Mouse (Mus musculus) stomach, embryonic 15.5 days (tissue): ENCODE data around the gene Arhgap24. TPM values are rescaled to one million over a fixed set of nuclear protein-coding genes. Genes with fewer than 3 reads are reported as not detected.

Source experiments
- ATAC-seq: fragments of 200-750 bp; cut with Nextera tagmentation; 2 replicates; pipeline ENCODE4 v1.8.0; 2017; ENCODE audit warnings: low read depth, moderate number of reproducible peaks, moderate TSS enrichment; ENCODE audit not compliant: insufficient read depth, low FRiP score
- H3K27ac ChIP-seq: fragments of 300-500 bp; sonication (generic); 2 replicates; pipeline ENCODE4 v1.5.1; 2015; ENCODE audit warnings: mild to moderate bottlenecking, inconsistent platforms
- H3K27me3 ChIP-seq: fragments of 300-500 bp; sonication (generic); replicated peaks from 2 replicates; pipeline ENCODE4 v1.6.1; 2015; ENCODE audit warnings: inconsistent platforms
- H3K36me3 ChIP-seq: fragments of 300-500 bp; sonication (generic); 2 replicates; pipeline ENCODE4 v1.6.1; 2015; ENCODE audit warnings: inconsistent platforms
- H3K4me1 ChIP-seq: fragments of 300-500 bp; sonication (generic); 2 replicates; pipeline ENCODE4 v1.6.1; 2015; ENCODE audit warnings: inconsistent platforms
- H3K4me2 ChIP-seq: fragments of 300-500 bp; sonication (generic); 2 replicates; pipeline ENCODE4 v1.6.1; 2015; ENCODE audit warnings: mild to moderate bottlenecking, inconsistent platforms
- H3K4me3 ChIP-seq: fragments of 300-500 bp; sonication (generic); replicated peaks from 2 replicates; pipeline ENCODE4 v1.5.1; 2015; ENCODE audit warnings: inconsistent platforms
- H3K9ac ChIP-seq: fragments of 300-500 bp; sonication (generic); 2 replicates; pipeline ENCODE4 v1.6.1; 2015; ENCODE audit warnings: inconsistent platforms
- H3K9me3 ChIP-seq: fragments of 300-500 bp; sonication (generic); 2 replicates; pipeline ENCODE4 v1.6.1; 2016; ENCODE audit warnings: inconsistent platforms
- WGBS: fragments of 180-500 bp; shearing (Covaris S2); methylation state at CpG from one replicate; pipeline ENCODE4 v1.1.7; 2015; 5-methylcytosine and 5-hydroxymethylcytosine counted together
- polyA plus RNA-seq: library from polyadenylated mRNA; unstranded; fragments of >200 nt; fragmentation: Nextera tagmentation; extraction: Ambion mirVana; gene quantifications from 2 replicates; pipeline ENCODE4 v1.2.1, GENCODE M21; 2015

The Arhgap24 gene
- polyA plus RNA-seq, 1 experiment from 2014 or later = 22.9 TPM

DNA sequence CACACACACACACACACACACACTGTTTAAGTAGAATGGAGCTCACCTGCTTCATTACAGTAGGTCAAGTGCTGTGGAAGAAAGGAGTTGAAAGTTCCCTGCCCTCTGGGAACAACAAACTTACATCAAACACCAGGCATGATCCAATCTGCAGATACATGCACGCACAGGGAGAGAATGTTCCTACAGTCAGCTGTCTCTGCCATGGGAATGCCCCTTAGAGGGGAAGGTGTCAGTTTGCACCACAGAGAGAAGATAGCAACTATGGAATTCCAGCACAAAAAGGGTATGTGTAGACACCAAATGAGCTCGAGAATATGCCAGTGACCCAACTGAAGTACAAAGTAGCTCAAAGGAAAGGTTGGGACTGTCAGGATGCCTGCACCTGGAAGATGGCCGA is 69.0 kb downstream of the Arhgap24 start:
- Histone ChIP-seq H3K4me1 (no peaks in the 10 kb centered on the region), H3K27me3 (no peaks in the 10 kb centered on the region), H3K36me3 (no peaks in the 10 kb centered on the region), H3K4me2 (no peak overlapping the region), H3K27ac (no peak overlapping the region), H3K9ac (no peak overlapping the region), H3K9me3 (no peaks in the 10 kb centered on the region), H3K4me3 (no peak overlapping the region)
- no peak for ATAC-seq
- WGBS = 55% methylated on average over 3 of the region's 3 CpGs

DNA sequence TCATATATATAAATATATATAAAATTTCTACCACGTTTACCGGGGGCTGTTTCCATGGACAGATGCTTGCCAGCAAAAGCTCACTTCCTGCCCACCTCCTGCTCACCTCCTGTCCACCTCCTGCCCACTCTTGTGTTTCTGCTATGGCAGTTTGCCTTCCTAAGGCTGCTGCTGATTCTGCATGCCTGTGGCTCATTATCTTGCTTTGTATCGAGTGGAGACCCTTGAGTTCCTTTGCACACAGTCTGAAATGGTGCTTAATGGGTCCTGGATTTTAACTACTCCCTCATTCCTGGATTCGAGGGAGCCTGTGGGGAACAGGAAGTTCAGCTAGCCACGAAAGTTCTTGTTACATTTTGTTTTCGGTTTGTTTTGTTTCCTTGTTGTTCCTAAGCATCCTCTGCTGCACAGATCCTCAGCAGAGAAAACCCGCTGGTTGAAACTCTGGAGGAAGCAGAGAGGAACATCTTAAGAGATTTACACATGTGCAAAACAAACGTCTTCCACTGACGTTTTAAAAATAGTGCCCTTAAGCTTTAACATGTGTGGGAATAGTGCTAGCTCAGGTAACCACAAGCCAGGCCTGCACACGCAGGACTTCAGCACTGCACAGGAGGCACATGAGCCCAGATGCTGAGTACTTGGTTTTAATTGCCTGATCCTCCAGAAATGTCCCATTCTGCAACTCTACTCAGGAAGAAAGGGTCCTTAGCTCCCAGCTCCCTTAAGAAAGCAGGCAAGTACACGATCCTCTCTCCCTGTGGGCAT is 69.9 kb downstream of the Arhgap24 start:
- Histone ChIP-seq H3K27me3 (no peaks in the 10 kb centered on the region), H3K36me3 (no peaks in the 10 kb centered on the region), H3K9me3 (no peaks in the 10 kb centered on the region), H3K4me2 (no peak overlapping the region), H3K9ac (no peak overlapping the region), H3K4me3 (no peak overlapping the region), H3K27ac (no peak overlapping the region), H3K4me1 (no peaks in the 10 kb centered on the region)
- ATAC-seq = no peak
- 51% methylated on average over 11 of the region's 11 CpGs for WGBS

DNA sequence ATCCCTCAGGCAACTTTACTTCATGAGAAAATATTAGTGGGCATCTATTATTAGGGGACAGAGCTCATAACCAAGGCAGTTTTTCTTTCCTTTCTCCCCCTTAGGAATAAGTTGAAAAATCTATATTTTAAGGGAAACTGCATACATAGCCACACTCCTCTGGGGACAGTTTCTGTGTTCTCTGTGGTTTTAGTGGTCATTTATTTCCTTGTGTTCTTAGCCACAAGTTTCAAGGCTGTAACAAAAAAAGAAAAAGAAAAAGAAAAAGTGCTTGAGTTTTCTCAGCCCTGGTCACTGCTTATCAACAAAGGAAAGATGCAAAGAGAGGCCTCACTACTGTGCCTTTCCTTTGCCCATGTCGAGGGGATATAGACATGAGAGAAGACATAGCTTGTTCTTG is 71.3 kb downstream of the Arhgap24 start:
- no peak overlapping the region for H3K9ac ChIP-seq
- no peaks in the 10 kb centered on the region for H3K9me3 ChIP-seq
- no peak overlapping the region for H3K4me2 ChIP-seq
- H3K4me3 ChIP-seq = no peak overlapping the region
- no peaks in the 10 kb centered on the region for H3K4me1 ChIP-seq
- 75% methylated on average over 1 of the region's 1 CpGs for WGBS
- H3K36me3 ChIP-seq = no peaks in the 10 kb centered on the region
- no peaks in the 10 kb centered on the region for H3K27me3 ChIP-seq
- H3K27ac ChIP-seq = no peak overlapping the region
- no peak for ATAC-seq

DNA sequence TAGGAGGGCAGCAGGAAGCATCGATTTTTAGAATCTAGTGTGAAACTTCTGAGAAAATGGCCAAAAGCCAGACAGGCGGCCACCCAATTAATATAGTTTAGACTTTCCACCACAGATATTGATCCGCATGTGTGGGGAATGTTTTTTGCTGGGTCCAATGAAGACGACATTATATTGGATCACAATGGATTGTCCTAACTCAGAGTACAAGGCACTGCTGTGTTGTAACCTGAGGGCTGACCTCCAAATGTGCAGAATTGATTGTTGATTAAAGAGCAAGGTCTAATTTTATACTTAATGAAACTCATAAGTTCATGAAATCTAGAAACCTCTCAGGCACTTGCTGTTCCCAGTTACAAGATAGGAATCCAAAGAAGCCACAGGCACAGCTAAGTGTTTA is 74.8 kb downstream of the Arhgap24 start:
- H3K36me3 ChIP-seq = no peaks in the 10 kb centered on the region
- WGBS = 85% methylated on average over 4 of the region's 4 CpGs

DNA sequence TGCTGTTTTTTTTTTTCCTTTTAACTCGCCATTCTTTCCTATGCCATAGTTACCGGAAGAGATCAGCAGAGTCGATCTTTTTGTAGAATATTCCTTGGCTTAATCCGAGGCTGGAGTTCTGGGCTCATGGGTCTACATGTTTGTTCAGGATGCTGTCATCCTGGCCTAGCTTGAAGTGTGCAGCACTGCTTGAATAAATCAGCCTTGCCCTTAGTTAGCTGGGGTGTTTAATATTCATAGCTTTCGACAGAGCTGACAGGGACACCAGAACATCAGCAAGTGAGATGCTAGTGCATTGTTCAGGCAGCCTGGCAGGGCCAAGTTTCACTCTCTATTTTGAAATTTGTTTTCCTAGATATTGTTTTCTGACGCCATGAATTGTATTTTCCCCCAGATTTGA is 79.1 kb downstream of the Arhgap24 start:
- 78% methylated on average over 6 of the region's 6 CpGs for WGBS

More for the DNA sequence above, 74.8 kb downstream of the Arhgap24 start:
- H3K4me3 ChIP-seq = no peak overlapping the region
- H3K9me3 ChIP-seq = no peaks in the 10 kb centered on the region
- H3K9ac ChIP-seq = no peak overlapping the region
- no peak for ATAC-seq
- H3K4me2 ChIP-seq = no peak overlapping the region
- no peak overlapping the region for H3K27ac ChIP-seq
- no peaks in the 10 kb centered on the region for H3K27me3 ChIP-seq
- H3K4me1 ChIP-seq = no peaks in the 10 kb centered on the region

DNA sequence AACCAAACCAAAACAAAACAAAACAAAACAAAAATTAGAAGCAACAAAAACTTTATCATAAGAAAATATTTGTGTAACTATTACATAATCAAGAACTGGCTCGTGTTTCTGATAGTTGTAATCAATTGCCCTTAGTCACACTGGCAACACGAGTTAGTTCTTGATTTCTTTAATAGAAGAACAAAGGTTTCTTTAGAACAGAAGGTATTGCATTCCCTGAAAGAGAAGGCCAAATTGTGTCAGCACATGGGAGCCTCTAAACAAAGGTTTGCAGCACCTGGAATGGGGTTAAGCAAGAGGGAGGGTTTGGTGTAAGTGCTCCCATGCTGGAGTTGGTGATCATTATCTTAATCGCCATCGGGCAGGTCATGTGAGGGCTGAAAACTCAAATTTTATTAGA is 82.8 kb downstream of the Arhgap24 start:
- no peak overlapping the region for H3K27ac ChIP-seq
- H3K4me2 ChIP-seq = no peak overlapping the region
- H3K4me1 ChIP-seq = no peaks in the 10 kb centered on the region
- no peaks in the 10 kb centered on the region for H3K36me3 ChIP-seq
- no peaks in the 10 kb centered on the region for H3K27me3 ChIP-seq
- WGBS = 71% methylated on average over 4 of the region's 4 CpGs
- H3K9me3 ChIP-seq = no peaks in the 10 kb centered on the region
- H3K4me3 ChIP-seq = no peak overlapping the region
- no peak overlapping the region for H3K9ac ChIP-seq
- no peak for ATAC-seq

More for the DNA sequence above, 79.1 kb downstream of the Arhgap24 start:
- Histone ChIP-seq H3K9me3 (no peaks in the 10 kb centered on the region), H3K27me3 (no peaks in the 10 kb centered on the region), H3K4me2 (no peak overlapping the region), H3K27ac (no peak overlapping the region), H3K4me1 (no peaks in the 10 kb centered on the region), H3K36me3 (no peaks in the 10 kb centered on the region), H3K9ac (no peak overlapping the region), H3K4me3 (no peak overlapping the region)
- ATAC-seq = no peak

DNA sequence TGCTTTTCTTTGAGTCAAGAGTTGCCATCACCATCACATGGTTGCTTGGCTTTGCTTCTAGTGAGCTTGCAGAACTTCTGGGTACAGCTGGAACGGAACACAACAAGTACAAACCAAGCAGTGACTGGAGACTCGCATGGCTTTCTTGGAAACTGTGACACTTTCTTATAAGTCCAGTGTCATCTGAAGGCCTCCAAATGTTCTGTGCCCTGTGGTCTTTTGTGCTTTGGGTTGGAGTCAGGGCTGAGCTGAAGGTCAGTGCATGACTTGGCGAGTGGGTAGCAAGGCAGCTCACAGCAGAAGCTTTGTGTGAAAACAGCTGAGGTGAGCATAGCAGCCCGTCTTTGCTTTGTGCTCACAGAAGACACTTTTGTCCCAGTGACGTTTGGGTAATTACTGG is 87.6 kb downstream of the Arhgap24 start:
- 69% methylated on average over 5 of the region's 5 CpGs for WGBS
- no peak for ATAC-seq
- Histone ChIP-seq H3K27me3 (no peaks in the 10 kb centered on the region), H3K9me3 (no peaks in the 10 kb centered on the region), H3K9ac (no peak overlapping the region), H3K27ac (0 out of 2 replicates have a peak overlapping the region, but pooled peaks have one; percentile 33), H3K4me3 (no peak overlapping the region), H3K4me1 (no peaks in the 10 kb centered on the region), H3K36me3 (no peaks in the 10 kb centered on the region), H3K4me2 (no peak overlapping the region)

DNA sequence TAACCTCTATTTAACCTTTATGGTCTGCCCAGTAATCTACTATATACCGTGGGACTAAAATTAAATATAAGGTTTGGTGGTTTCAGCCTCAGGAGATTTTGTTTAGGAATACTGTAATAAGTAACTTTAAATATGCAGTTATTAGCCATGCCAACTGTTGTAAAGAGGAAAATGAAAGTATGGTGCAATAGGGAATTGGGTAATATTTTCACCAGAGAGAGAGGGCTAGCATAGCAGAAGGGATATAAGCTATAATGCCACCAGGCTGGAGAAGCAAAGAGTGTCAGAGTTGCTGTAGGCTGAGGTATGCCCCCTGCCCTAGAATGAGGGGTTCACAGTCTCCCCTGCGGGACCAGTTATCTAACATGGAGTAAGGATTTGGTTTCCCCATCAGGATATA is 90.3 kb downstream of the Arhgap24 start:
- Histone ChIP-seq H3K9ac (no peak overlapping the region), H3K27me3 (no peaks in the 10 kb centered on the region), H3K9me3 (no peaks in the 10 kb centered on the region), H3K36me3 (no peaks in the 10 kb centered on the region), H3K4me2 (no peak overlapping the region), H3K4me1 (no peaks in the 10 kb centered on the region), H3K27ac (no peak overlapping the region), H3K4me3 (no peak overlapping the region)
- no peak for ATAC-seq
- WGBS = 80% methylated on average over 2 of the region's 2 CpGs

DNA sequence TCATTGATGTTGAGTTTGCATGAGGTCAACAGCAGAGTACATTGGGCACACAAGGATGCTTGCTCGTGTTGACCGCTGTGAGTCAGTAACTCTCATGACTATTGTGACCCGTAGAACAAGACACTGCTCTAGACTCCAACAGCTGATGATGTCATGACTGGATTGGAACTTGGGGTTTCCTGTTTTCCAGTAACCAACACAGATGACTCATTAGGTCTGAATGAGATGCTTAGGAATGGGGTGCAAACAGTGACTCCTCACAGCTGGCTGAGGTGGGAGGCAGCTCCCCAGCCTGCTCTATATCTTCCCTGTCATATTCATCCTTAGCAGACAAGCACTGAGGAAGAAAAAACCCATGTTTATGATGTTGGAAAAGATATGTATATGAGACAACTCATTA is 95.6 kb downstream of the Arhgap24 start:
- no peak overlapping the region for H3K4me3 ChIP-seq
- peaks cover 4% of the 10 kb centered on the region; the same call in 1 of the 2 replicates for H3K4me1 ChIP-seq
- 82% methylated on average over 3 of the region's 3 CpGs for WGBS
- H3K4me2 ChIP-seq = no peak overlapping the region
- H3K27ac ChIP-seq = no peak overlapping the region
- no peaks in the 10 kb centered on the region for H3K27me3 ChIP-seq
- ATAC-seq = no peak
- no peak overlapping the region for H3K9ac ChIP-seq
- H3K36me3 ChIP-seq = no peaks in the 10 kb centered on the region
- H3K9me3 ChIP-seq = no peaks in the 10 kb centered on the region

DNA sequence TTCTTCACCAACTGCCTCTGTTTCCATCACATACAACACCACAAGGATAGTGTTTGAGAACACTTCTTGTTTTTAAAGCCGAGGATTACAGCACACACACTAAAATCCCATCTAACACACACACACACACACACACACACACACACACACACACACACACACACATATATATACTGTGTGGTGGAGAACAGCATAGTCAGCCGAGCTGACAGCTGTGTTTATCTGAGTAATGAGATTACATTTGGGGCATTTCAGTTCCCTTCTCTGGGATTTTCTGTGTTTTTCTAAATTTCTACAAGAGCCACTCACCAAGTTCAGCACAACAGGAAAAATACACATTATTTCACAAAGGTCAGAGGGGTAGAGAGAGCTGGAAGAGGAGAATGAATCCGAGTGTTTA is 96.5 kb downstream of the Arhgap24 start:
- peaks cover 5% of the 10 kb centered on the region; the same call in 1 of the 2 replicates for H3K4me1 ChIP-seq
- WGBS = 18% methylated on average over 3 of the region's 3 CpGs
- no peaks in the 10 kb centered on the region for H3K9me3 ChIP-seq
- peak overlapping the region; percentile 84 for H3K27ac ChIP-seq
- H3K9ac ChIP-seq = no peak overlapping the region
- no peaks in the 10 kb centered on the region for H3K36me3 ChIP-seq
- no peaks in the 10 kb centered on the region for H3K27me3 ChIP-seq
- H3K4me3 ChIP-seq = no peak overlapping the region
- H3K4me2 ChIP-seq = peak overlapping the region; percentile 17; the same call in 1 of the 2 replicates
- ATAC-seq = peak; percentile 33; the same call in 1 of the 2 replicates

DNA sequence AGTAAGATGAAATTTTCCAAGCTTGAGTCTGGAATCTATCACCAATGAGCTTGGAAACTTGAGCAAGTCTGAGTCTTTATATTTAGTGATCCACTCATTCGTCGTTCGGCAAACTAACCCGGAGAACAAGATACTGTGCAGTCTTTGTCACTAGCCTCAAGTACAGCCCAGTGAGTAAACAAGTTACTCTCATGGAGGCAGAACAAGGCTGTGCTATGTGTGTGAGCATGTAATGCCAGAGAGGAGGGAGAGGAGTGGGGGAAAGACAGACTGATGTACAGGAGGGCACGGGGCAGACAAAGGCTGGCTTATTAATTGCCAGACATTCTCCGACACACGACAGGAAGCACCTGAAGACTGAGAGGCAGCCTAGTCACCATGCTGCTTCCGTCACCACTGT is 97.2 kb downstream of the Arhgap24 start:
- ATAC-seq = peak; percentile 67; the same call in 1 of the 2 replicates
- peak overlapping the region; percentile 84 for H3K27ac ChIP-seq
- H3K4me2 ChIP-seq = 0 out of 2 replicates have a peak overlapping the region, but pooled peaks have one; percentile 17
- H3K36me3 ChIP-seq = no peaks in the 10 kb centered on the region
- H3K27me3 ChIP-seq = no peaks in the 10 kb centered on the region
- 33% methylated on average over 8 of the region's 8 CpGs for WGBS
- no peak overlapping the region for H3K9ac ChIP-seq
- H3K4me1 ChIP-seq = peaks cover 6% of the 10 kb centered on the region; the same call in 1 of the 2 replicates
- H3K9me3 ChIP-seq = no peaks in the 10 kb centered on the region
- no peak overlapping the region for H3K4me3 ChIP-seq

DNA sequence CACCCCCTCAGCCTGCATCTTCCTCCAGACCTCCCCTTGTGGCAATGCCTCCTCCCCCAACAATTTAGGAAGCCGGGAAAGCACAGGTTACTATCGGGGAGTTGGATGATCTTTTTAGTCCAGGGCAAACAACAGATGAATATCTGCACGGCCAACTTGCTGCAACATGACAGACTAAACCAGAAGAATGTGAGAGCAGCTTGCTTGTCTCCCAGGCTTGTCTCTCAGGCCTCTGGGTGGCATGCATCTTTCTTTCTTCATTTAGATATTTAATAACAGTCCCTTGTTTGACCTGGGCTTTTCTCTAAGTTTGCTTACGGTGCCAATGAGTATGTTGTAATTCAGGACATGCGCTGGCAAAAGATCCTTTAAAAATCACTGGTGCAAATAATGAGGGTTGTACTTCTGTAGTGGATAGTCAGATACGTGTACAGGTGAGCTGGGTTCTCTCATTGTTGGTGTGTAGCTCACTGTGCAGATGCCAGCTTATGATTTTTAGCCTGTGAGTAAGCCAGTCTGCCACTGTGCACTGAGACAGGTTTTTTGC is 101.7 kb downstream of the Arhgap24 start:
- H3K4me1 ChIP-seq = peaks cover 6% of the 10 kb centered on the region; the same call in 1 of the 2 replicates
- H3K27ac ChIP-seq = no peak overlapping the region
- no peak for ATAC-seq
- H3K4me3 ChIP-seq = no peak overlapping the region
- H3K4me2 ChIP-seq = no peak overlapping the region
- 43% methylated on average over 6 of the region's 6 CpGs for WGBS
- H3K36me3 ChIP-seq = no peaks in the 10 kb centered on the region
- H3K9me3 ChIP-seq = no peaks in the 10 kb centered on the region
- H3K9ac ChIP-seq = no peak overlapping the region
- no peaks in the 10 kb centered on the region for H3K27me3 ChIP-seq
